Mouse (Mus musculus): ENCODE results near the gene Kcnh3.

- no peak for TF ChIP-seq POLR2A (IDR thresholded peaks at IDR 0.05; ENCODE audit: extremely low read depth, insufficient read depth, low read length)
- TF ChIP-seq CTCF (IDR thresholded peaks at IDR 0.05; ENCODE audit: low read depth, low read length), result no peak
Measured at GRCm38 (mm10) chr15:99248972-99249371, 24.3 kb downstream of the Kcnh3 start.
